Mouse (Mus musculus): Measurements from ENCODE around the gene Tmcc2.
A peak's percentile ranks its signal among the peaks of the same experiment; 100 is the strongest.

Gene Tmcc2

GRCm38 (mm10) chr1:132389886-132390585 is 1.0 kb downstream of the Tmcc2 start:
- peak; percentile 98 for DNase-seq

GRCm38 (mm10) chr1:132388813-132389803 is 2.0 kb downstream of the Tmcc2 start:
- peak; percentile 97 for DNase-seq

GRCm38 (mm10) chr1:132387943-132388342 is 3.1 kb downstream of the Tmcc2 start:
- DNase-seq, result peak; percentile 96

GRCm38 (mm10) chr1:132386266-132386665 is 4.8 kb downstream of the Tmcc2 start:
- no peak for DNase-seq

GRCm38 (mm10) chr1:132385711-132386110 is 5.4 kb downstream of the Tmcc2 start:
- no peak for DNase-seq

- DNase-seq, result no peak
These were observed 5.8 kb downstream of the Tmcc2 start for GRCm38 (mm10) chr1:132385266-132385665.

GRCm38 (mm10) chr1:132384001-132384554 is 7.0 kb downstream of the Tmcc2 start:
- DNase-seq, result peak; percentile 98

GRCm38 (mm10) chr1:132381929-132382328 is 9.2 kb downstream of the Tmcc2 start:
- no peak for DNase-seq

- peak; percentile 91 for DNase-seq
These were observed 10.5 kb downstream of the Tmcc2 start for GRCm38 (mm10) chr1:132380550-132381100.

- DNase-seq, result peak; percentile 85
These were observed 13.3 kb downstream of the Tmcc2 start for GRCm38 (mm10) chr1:132377811-132378210.

- DNase-seq, result peak; percentile 97
These were observed 14.1 kb downstream of the Tmcc2 start for GRCm38 (mm10) chr1:132377055-132377365.

- peak; percentile 96 for DNase-seq
These were observed 14.6 kb downstream of the Tmcc2 start for GRCm38 (mm10) chr1:132376211-132377054.

- peak; percentile 92 for DNase-seq
These were observed 15.8 kb downstream of the Tmcc2 start for GRCm38 (mm10) chr1:132375256-132375655.

GRCm38 (mm10) chr1:132374873-132375244 is 16.2 kb downstream of the Tmcc2 start:
- peak; percentile 88 for DNase-seq

GRCm38 (mm10) chr1:132374140-132374872 is 16.8 kb downstream of the Tmcc2 start:
- peak; percentile 95 for DNase-seq

GRCm38 (mm10) chr1:132372896-132373534 is 18.1 kb downstream of the Tmcc2 start:
- peak; percentile 91 for DNase-seq

- DNase-seq, result no peak
These were observed 18.7 kb downstream of the Tmcc2 start for GRCm38 (mm10) chr1:132372354-132372753.

GRCm38 (mm10) chr1:132371298-132372081 is 19.6 kb downstream of the Tmcc2 start:
- DNase-seq, result no peak

GRCm38 (mm10) chr1:132370681-132371173 is 20.4 kb downstream of the Tmcc2 start:
- DNase-seq, result peak; percentile 97

Data from heart, adult 11 months (tissue).